Mouse (Mus musculus) neural tube, embryonic 12.5 days (tissue): ENCODE measurements around the gene Elfn2. TPM values are rescaled to one million over a fixed set of nuclear protein-coding genes. Genes with fewer than 3 reads are reported as not detected.

Source experiments
- ATAC-seq: fragments of 200-750 bp; cut with Nextera tagmentation; 2 replicates; pipeline ENCODE4 v1.8.0; 2017; ENCODE audit warnings: low read depth, mild to moderate bottlenecking, moderate TSS enrichment, moderate library complexity; ENCODE audit not compliant: low FRiP score
- H3K27ac ChIP-seq: fragments of 300-500 bp; sonication (generic); 2 replicates; pipeline ENCODE4 v1.5.1; 2016
- H3K27me3 ChIP-seq: fragments of 300-500 bp; sonication (generic); replicated peaks from 2 replicates; pipeline ENCODE4 v1.6.1; 2016; ENCODE audit warnings: mild to moderate bottlenecking
- H3K36me3 ChIP-seq: fragments of 300-500 bp; sonication (generic); 2 replicates; pipeline ENCODE4 v1.6.1; 2016; ENCODE audit warnings: mild to moderate bottlenecking
- H3K4me1 ChIP-seq: fragments of 300-500 bp; sonication (generic); 2 replicates; pipeline ENCODE4 v1.6.1; 2016
- H3K4me2 ChIP-seq: fragments of 300-500 bp; sonication (generic); replicated peaks from 2 replicates; pipeline ENCODE4 v1.6.1; 2016; ENCODE audit warnings: mild to moderate bottlenecking
- H3K4me3 ChIP-seq: fragments of 300-500 bp; sonication (generic); 2 replicates; pipeline ENCODE4 v1.5.1; 2016
- H3K9ac ChIP-seq: fragments of 300-500 bp; sonication (generic); 2 replicates; pipeline ENCODE4 v1.6.1; 2016; ENCODE audit warnings: mild to moderate bottlenecking
- H3K9me3 ChIP-seq: fragments of 300-500 bp; sonication (generic); 2 replicates; pipeline ENCODE4 v1.6.1; 2016; ENCODE audit warnings: mild to moderate bottlenecking
- WGBS: fragments of 180-500 bp; shearing (Covaris S2); methylation state at CpG from one replicate; pipeline ENCODE4 v1.1.7; 2016; 5-methylcytosine and 5-hydroxymethylcytosine counted together
- polyA plus RNA-seq: library from polyadenylated mRNA; unstranded; fragments of >200 nt; fragmentation: Nextera tagmentation; extraction: Ambion mirVana; gene quantifications from 2 replicates; pipeline ENCODE4 v1.2.1, GENCODE M21; 2016

The Elfn2 gene
- polyA plus RNA-seq, 1 experiment from 2014 or later, result 2.0 TPM

GRCm38 (mm10) chr15:78744206-78744605 lies 25.6 kb upstream of the Elfn2 start:
- ATAC-seq, result peak; percentile 63
- no peak overlapping the region for H3K9ac ChIP-seq
- no peaks in the 10 kb centered on the region for H3K36me3 ChIP-seq
- no peak overlapping the region for H3K27ac ChIP-seq
- H3K9me3 ChIP-seq, result no peaks in the 10 kb centered on the region
- no peak overlapping the region for H3K4me3 ChIP-seq
- no peaks in the 10 kb centered on the region for H3K4me1 ChIP-seq
- H3K27me3 ChIP-seq, result no peaks in the 10 kb centered on the region
- no peak overlapping the region for H3K4me2 ChIP-seq
- 2% methylated on average over 5 of the region's 5 CpGs for WGBS

DNA sequence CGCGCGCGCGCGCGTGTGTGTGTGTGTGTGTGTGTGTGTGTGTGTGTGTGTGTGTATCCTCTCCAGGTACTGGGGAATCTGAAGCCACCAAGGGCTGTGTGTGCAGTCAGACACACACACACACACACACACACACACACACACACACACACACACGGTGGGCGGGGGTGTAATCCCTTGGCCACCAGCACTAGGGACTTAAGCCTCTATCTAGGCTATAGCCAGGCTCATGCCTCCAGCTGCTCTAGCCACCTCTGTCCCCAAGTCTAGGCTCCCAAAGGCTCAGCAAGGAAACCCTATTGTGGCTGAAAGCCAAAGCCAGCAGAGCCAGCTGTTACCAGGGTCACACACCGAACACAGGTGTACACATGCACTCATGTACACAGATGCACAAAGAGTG lies 24.3 kb upstream of the Elfn2 start:
- Histone ChIP-seq H3K27me3 (no peaks in the 10 kb centered on the region), H3K4me3 (no peak overlapping the region), H3K27ac (no peak overlapping the region), H3K36me3 (no peaks in the 10 kb centered on the region), H3K9ac (no peak overlapping the region), H3K9me3 (no peaks in the 10 kb centered on the region), H3K4me2 (no peak overlapping the region), H3K4me1 (no peaks in the 10 kb centered on the region)
- ATAC-seq, result no peak
- 94% methylated on average over 5 of the region's 10 CpGs for WGBS

- H3K27me3 ChIP-seq, result no peaks in the 10 kb centered on the region
- WGBS, result 72% methylated on average over 12 of the region's 12 CpGs
- H3K4me3 ChIP-seq, result no peak overlapping the region
- no peak for ATAC-seq
- H3K9ac ChIP-seq, result no peak overlapping the region
- no peaks in the 10 kb centered on the region for H3K9me3 ChIP-seq
- H3K4me2 ChIP-seq, result no peak overlapping the region
- no peaks in the 10 kb centered on the region for H3K36me3 ChIP-seq
- H3K27ac ChIP-seq, result no peak overlapping the region
- H3K4me1 ChIP-seq, result peaks cover 20% of the 10 kb centered on the region
Observed at GRCm38 (mm10) chr15:78740662-78741061, 22.1 kb upstream of the Elfn2 start.

DNA sequence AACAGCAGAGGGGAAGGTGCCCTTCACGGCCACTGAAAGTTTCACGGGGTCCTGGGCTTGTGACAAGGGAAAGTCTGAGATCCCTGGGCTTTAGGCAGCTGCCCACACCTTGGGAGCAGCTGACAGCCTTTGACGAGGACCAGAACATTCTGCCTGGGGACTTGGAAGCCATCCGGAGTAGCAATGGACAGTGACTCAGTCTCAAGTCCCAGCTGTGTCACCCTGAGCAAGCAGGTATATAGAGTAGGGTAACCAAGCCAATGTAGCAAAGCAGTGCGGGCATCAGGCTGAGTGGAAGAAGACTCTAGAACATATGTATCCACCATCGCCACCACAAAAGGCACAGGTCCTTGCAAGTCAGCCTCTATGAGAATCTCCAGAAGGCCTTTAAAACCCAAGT lies 18.6 kb upstream of the Elfn2 start:
- peak overlapping the region; percentile 43; the same call in 1 of the 2 replicates for H3K4me2 ChIP-seq
- ATAC-seq, result no peak
- H3K4me3 ChIP-seq, result no peak overlapping the region
- H3K27ac ChIP-seq, result peak overlapping the region; percentile 69
- no peaks in the 10 kb centered on the region for H3K36me3 ChIP-seq
- H3K9me3 ChIP-seq, result no peaks in the 10 kb centered on the region
- WGBS, result 67% methylated on average over 6 of the region's 6 CpGs
- H3K9ac ChIP-seq, result no peak overlapping the region; the same call in 1 of the 2 replicates
- H3K27me3 ChIP-seq, result no peaks in the 10 kb centered on the region
- peaks cover 34% of the 10 kb centered on the region for H3K4me1 ChIP-seq

DNA sequence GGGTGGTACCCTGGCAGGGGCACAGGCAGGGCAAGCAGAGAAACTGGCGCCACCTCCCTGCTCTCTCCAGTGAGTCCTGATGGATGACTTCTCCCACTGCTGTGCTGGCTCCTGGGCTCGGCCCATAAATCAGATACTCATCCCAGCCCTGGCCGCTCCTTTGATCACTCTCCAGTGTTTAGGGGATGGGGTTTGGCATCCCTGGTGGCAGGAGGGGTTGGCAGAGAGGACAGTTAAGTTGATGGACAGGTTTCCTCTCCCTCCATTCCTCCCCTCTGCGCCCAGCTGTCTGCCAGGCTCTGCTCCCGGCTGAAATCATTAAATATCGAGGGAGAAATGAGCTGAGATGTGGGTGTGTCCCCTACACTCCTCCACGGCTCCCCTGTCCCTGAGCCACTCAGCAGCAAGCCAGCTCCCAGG lies 18.1 kb upstream of the Elfn2 start:
- H3K4me1 ChIP-seq, result peaks cover 34% of the 10 kb centered on the region
- H3K27ac ChIP-seq, result peak overlapping the region; percentile 69
- H3K9me3 ChIP-seq, result no peaks in the 10 kb centered on the region
- H3K4me2 ChIP-seq, result peak overlapping the region; percentile 43; the same call in 1 of the 2 replicates
- WGBS, result 25% methylated on average over 7 of the region's 7 CpGs
- no peak overlapping the region for H3K4me3 ChIP-seq
- H3K27me3 ChIP-seq, result no peaks in the 10 kb centered on the region
- ATAC-seq, result peak; percentile 80
- no peaks in the 10 kb centered on the region for H3K36me3 ChIP-seq
- peak overlapping the region; percentile 3; the same call in 1 of the 2 replicates for H3K9ac ChIP-seq

GRCm38 (mm10) chr15:78736181-78736579 lies 17.6 kb upstream of the Elfn2 start:
- 55% methylated on average over 3 of the region's 3 CpGs for WGBS
- no peaks in the 10 kb centered on the region for H3K27me3 ChIP-seq
- H3K4me2 ChIP-seq, result peak overlapping the region; percentile 43
- H3K27ac ChIP-seq, result peak overlapping the region; percentile 69
- peaks cover 34% of the 10 kb centered on the region for H3K4me1 ChIP-seq
- H3K9me3 ChIP-seq, result no peaks in the 10 kb centered on the region
- H3K9ac ChIP-seq, result 0 out of 2 replicates have a peak overlapping the region, but pooled peaks have one; percentile 3
- ATAC-seq, result no peak
- no peak overlapping the region for H3K4me3 ChIP-seq
- H3K36me3 ChIP-seq, result no peaks in the 10 kb centered on the region

GRCm38 (mm10) chr15:78735431-78736180 lies 17.0 kb upstream of the Elfn2 start:
- ATAC-seq, result peak; percentile 90
- WGBS, result 26% methylated on average over 17 of the region's 17 CpGs

GRCm38 (mm10) chr15:78731830-78732229 lies 13.3 kb upstream of the Elfn2 start:
- no peaks in the 10 kb centered on the region for H3K36me3 ChIP-seq
- H3K4me3 ChIP-seq, result no peak overlapping the region
- no peak overlapping the region for H3K9ac ChIP-seq
- H3K4me2 ChIP-seq, result no peak overlapping the region
- H3K27ac ChIP-seq, result no peak overlapping the region
- H3K9me3 ChIP-seq, result no peaks in the 10 kb centered on the region
- H3K4me1 ChIP-seq, result peaks cover 25% of the 10 kb centered on the region
- 72% methylated on average over 4 of the region's 4 CpGs for WGBS
- no peak for ATAC-seq
- no peaks in the 10 kb centered on the region for H3K27me3 ChIP-seq

More at GRCm38 (mm10) chr15:78735431-78736180, 17.0 kb upstream of the Elfn2 start:
- Histone ChIP-seq H3K9ac (peak overlapping the region; percentile 40), H3K4me3 (no peak overlapping the region), H3K36me3 (no peaks in the 10 kb centered on the region), H3K4me2 (peak overlapping the region; percentile 43), H3K27me3 (no peaks in the 10 kb centered on the region), H3K9me3 (no peaks in the 10 kb centered on the region), H3K4me1 (peaks cover 34% of the 10 kb centered on the region), H3K27ac (peak overlapping the region; percentile 69)

DNA sequence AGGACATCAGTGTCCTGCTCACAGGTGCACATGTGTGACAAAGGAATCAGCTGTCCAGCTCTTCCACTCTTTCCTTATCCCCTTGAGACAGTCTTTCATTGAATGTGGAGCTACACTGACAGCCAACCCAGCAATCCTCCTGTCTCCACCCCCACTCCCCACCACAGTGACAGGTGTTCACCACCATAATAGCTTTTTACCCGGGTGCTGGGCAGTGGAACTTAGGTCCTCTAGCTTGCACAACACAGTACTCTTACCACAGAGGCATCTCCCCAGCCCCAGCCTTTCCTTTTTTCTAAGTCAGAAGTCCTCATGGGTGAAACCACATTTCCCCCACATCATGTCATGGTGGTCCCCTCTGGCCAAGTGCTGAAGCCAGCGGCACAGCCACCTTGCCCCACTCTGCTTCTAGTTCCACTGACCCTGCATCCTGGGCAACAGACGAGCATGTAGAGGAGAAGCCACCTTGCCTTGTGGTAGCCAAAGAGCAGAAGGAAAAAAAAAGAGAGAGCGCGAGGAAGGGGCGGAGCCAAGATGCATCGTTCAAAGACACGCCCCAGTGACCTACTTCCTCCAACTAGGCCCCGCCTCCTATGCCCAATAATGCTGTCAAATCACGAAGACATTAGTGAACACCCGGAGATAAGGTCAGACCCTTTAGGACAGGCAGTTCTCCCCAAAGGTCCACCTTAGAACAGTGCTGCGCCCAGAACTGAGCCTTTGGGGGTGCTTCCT lies 11.9 kb upstream of the Elfn2 start:
- Histone ChIP-seq H3K4me3 (no peak overlapping the region), H3K27ac (no peak overlapping the region)
- no peak for ATAC-seq

DNA sequence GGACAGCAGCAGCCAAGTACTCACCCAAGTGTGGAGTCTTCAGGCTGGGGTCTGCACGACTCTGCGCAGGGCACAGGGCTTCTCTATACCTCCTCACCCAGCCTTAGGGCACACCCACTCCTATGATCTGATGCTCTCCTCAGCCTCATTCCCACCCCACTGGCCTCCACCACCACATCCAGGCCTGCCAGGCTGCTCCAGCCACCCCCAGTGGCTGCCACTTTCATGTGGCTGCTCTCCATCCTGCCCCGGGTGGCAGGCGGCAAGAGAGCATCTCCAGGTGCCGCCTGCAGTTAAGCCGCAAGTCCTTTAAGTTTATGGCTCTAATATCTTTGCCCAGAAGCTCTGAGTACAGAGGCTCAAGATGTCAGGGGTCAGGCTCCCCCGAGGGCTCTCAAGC lies 8.1 kb upstream of the Elfn2 start:
- Histone ChIP-seq H3K9me3 (no peaks in the 10 kb centered on the region), H3K4me1 (no peaks in the 10 kb centered on the region), H3K4me3 (no peak overlapping the region), H3K36me3 (no peaks in the 10 kb centered on the region), H3K27ac (no peak overlapping the region), H3K27me3 (peaks cover 2% of the 10 kb centered on the region; the same call in 1 of the 2 replicates), H3K9ac (no peak overlapping the region), H3K4me2 (no peak overlapping the region)
- WGBS, result 46% methylated on average over 7 of the region's 7 CpGs
- ATAC-seq, result no peak

More for the DNA sequence above, 11.9 kb upstream of the Elfn2 start:
- Histone ChIP-seq H3K9me3 (no peaks in the 10 kb centered on the region), H3K9ac (no peak overlapping the region), H3K27me3 (0 out of 2 replicates have a peak, but pooled peaks cover 2% of the 10 kb centered on the region), H3K36me3 (no peaks in the 10 kb centered on the region), H3K4me2 (no peak overlapping the region), H3K4me1 (peaks cover 12% of the 10 kb centered on the region)
- 81% methylated on average over 12 of the region's 12 CpGs for WGBS

DNA sequence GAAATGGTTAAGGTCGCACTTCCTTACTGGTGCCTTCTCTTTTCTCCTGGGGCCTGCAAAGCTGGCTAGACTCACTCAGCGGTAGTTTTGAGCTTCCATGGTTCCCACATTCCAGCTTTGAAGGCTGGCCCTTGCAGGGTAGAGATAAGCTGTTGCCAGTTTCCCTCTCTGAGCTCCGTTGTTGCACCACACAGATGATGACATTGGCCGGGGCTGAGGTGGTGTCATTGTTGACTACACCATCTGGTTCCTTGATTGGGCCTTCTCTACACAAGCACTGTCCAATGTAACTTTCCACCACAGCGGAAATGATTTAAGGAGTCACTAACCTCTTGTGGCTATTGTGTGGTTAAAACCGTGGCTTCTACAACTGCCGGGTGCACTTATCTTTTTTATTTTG lies 2.0 kb upstream of the Elfn2 start:
- Histone ChIP-seq H3K27ac (no peak overlapping the region), H3K4me1 (peaks cover 17% of the 10 kb centered on the region), H3K9ac (no peak overlapping the region), H3K4me3 (no peak overlapping the region), H3K36me3 (no peaks in the 10 kb centered on the region), H3K27me3 (peaks cover 45% of the 10 kb centered on the region), H3K4me2 (no peak overlapping the region), H3K9me3 (no peaks in the 10 kb centered on the region)
- 58% methylated on average over 7 of the region's 7 CpGs for WGBS
- ATAC-seq, result no peak

DNA sequence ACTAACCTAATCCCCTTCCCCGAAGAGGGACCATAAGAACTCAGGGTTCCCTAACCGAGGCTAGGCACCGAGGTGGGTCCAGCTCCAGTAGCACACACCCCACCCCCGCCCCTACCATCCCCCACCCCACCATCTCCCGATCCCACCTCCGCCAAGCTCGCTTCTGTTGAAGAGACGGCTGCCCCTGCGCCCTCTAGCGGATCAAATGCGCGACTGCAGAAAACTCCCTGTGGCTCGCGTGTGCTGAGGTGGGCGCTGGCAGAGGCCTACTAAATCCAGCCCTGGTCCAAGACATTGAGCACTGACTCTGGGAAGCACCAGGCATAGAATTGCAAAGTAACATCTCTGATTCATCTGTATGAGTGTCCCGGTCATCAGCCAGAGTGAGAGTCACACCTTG lies 1.5 kb upstream of the Elfn2 start:
- H3K4me2 ChIP-seq, result peak overlapping the region; percentile 36; the same call in 1 of the 2 replicates
- no peaks in the 10 kb centered on the region for H3K36me3 ChIP-seq
- H3K4me3 ChIP-seq, result no peak overlapping the region
- peaks cover 49% of the 10 kb centered on the region for H3K27me3 ChIP-seq
- H3K9me3 ChIP-seq, result no peaks in the 10 kb centered on the region
- H3K4me1 ChIP-seq, result peaks cover 17% of the 10 kb centered on the region
- H3K27ac ChIP-seq, result no peak overlapping the region
- H3K9ac ChIP-seq, result no peak overlapping the region
- ATAC-seq, result 0 out of 2 replicates have a peak, but pooled peaks have one; percentile 10
- WGBS, result 3% methylated on average over 16 of the region's 16 CpGs
